In the genomic region with DNA sequence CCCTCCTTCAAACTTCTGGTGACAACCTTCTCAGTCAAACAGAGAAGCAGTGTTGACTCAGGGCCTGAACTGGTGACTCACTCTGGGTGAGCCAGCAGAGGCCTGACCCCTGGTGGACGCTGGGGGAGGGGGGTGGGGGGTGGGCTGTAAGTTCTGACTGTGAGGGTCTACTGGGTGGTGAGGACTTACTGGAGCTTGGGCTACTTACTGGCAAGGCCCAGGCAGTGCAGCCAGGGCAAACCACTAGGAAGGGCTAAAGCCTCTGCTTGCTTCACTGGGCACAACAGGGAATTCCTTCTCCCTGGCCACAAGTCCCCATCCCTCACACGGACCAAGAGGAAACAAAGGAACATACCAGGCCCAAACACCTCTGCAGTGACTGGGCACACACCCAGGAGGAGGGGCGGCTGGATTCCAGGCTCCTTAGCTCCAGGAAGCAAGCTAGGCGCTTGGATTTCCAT, we compare ENCODE assay signal across 8 mouse cellular contexts. TPM values are rescaled to one million over a fixed set of nuclear protein-coding genes. Genes with fewer than 3 reads are reported as not detected.
DNase-seq lines count a peak whose midpoint lies in the region; ATAC-seq and TF ChIP-seq lines count a peak whose summit lies in the region.

No protein-coding gene starts in this region.

- H3K9me3 ChIP-seq in midbrain, embryonic 14.5 days (ENCODE audit: control insufficient read depth, low read length), result no peaks in the 10 kb centered on the region

- peaks cover 9% of the 10 kb centered on the region for H3K4me1 ChIP-seq in cortical plate, adult 2 months (ENCODE audit: control insufficient read depth, insufficient read depth, low read length)
- H3K4me1 ChIP-seq in midbrain, embryonic 14.5 days (ENCODE audit: control insufficient read depth, insufficient read depth, low read length), result peaks cover 14% of the 10 kb centered on the region; the same call in 1 of the 2 replicates

- no peak for TF ChIP-seq CTCF in cortical plate, adult 2 months (IDR thresholded peaks at IDR 0.05; ENCODE audit: extremely low read depth, insufficient read depth, low read length)

- intact Hi-C loops in heart, postnatal 10 days (cut with DNase I), result no loop called here

- no peak for ATAC-seq in cerebellum, adult (ENCODE audit: insufficient number of reproducible peaks, low FRiP score, low TSS enrichment)
- no peak for ATAC-seq in midbrain, embryonic 14.5 days (ENCODE audit: low FRiP score, low TSS enrichment)

- peak overlapping the region; percentile 91 for H3K4me2 ChIP-seq in midbrain, embryonic 14.5 days (ENCODE audit: low read length)

- H3K27ac ChIP-seq in cortical plate, adult 2 months (ENCODE audit: insufficient read depth, low read length), result no peak overlapping the region
- H3K27ac ChIP-seq in midbrain, embryonic 14.5 days (replicated peaks; ENCODE audit: low read depth, low read length), result no peak overlapping the region

- peak; percentile 29 for DNase-seq in cerebellum, adult 9-11 months
- DNase-seq in heart, postnatal 10 days, result peak; percentile 49 to 57
- DNase-seq in large intestine, adult 2 months (ENCODE audit: low read depth, low spot score), result peak; percentile 29
- DNase-seq in midbrain, embryonic 14.5 days, result no peak
- DNase-seq in right cerebral cortex, adult 18-20 months, result no peak
- DNase-seq in right cerebral cortex, postnatal 10 days (ENCODE audit: low spot score in 2 of 2), result no peak

- H3K4me3 ChIP-seq in cortical plate, adult 2 months (ENCODE audit: insufficient read depth, low read length), result peak overlapping the region; percentile 91
- peak overlapping the region; percentile 89 for H3K4me3 ChIP-seq in midbrain, embryonic 14.5 days (replicated peaks; ENCODE audit: low read depth, low read length)

- no peaks in the 10 kb centered on the region for H3K27me3 ChIP-seq in midbrain, embryonic 14.5 days (ENCODE audit: control insufficient read depth, insufficient read depth, low read length)

- WGBS in large intestine, adult 2 months, result 1% methylated on average over 4 of the region's 4 CpGs
- 10% methylated on average over 4 of the region's 4 CpGs for WGBS in midbrain, embryonic 14.5 days

- peak overlapping the region; percentile 95 for H3K9ac ChIP-seq in midbrain, embryonic 14.5 days (replicated peaks; ENCODE audit: low read length)

- TF ChIP-seq POLR2A in cortical plate, adult 2 months (IDR thresholded peaks at IDR 0.05; ENCODE audit: extremely low read depth, insufficient read depth, low read length), result no peak

- H3K36me3 ChIP-seq in midbrain, embryonic 14.5 days (ENCODE audit: control insufficient read depth, insufficient read depth, low read length), result peaks cover 17% of the 10 kb centered on the region

RNA-seq across cellular contexts. Expression of gene Cttn, which starts 1.6 kb away (rescaled TPM):
- polyA plus RNA-seq in cortical plate, adult 2 months (2012; rRNA removed), result 146 and 147 TPM in 2 replicates
- 10 to 100 TPM; 69.2 to 76.5 TPM for total RNA-seq in heart, postnatal 10 days (2021)
- 126 and 155 TPM in 2 replicates for polyA plus RNA-seq in large intestine, adult 2 months (2012; rRNA removed)
- polyA plus RNA-seq in midbrain, embryonic 14.5 days (2014; fragmentation: Nextera tagmentation; extraction: Ambion mirVana), result 136 and 177 TPM in 2 replicates

Comparison
In these comparisons a context has a peak if more than half of its experiments do, and no peak if none do; other contexts are left out.
1. DNase-seq: peak in cerebellum, adult 9-11 months (single experiment), heart, postnatal 10 days (2 of 2) and large intestine, adult 2 months (single experiment); none in midbrain, embryonic 14.5 days (single experiment), right cerebral cortex, adult 18-20 months (single experiment) and right cerebral cortex, postnatal 10 days (0 of 2).